ENCODE assay signal across 12 mouse cellular contexts in genomic region chr6:30652425-30653188, GRCm38 (mm10). TPM values are rescaled to one million over a fixed set of nuclear protein-coding genes. Genes with fewer than 3 reads are reported as not detected.
DNase-seq lines count a peak whose midpoint lies in the region; ATAC-seq and TF ChIP-seq lines count a peak whose summit lies in the region.
"Had no signal": no experiment of that assay in that cellular context is flagged by ENCODE, and none has a peak within 500 bp of the region (broad histone marks: within the 10 kb centered on the region; RNA-seq: fewer than 3 reads in every experiment).

No protein-coding gene starts in this region.

- DNase-seq in heart, postnatal 0 days (ENCODE audit: low spot score) = no peak
- no peak for DNase-seq in heart, postnatal 10 days
- no peak for DNase-seq in hindbrain, embryonic 14.5 days (ENCODE audit: low spot score)
- no peak for DNase-seq in retina, postnatal 1 day
- no peak for DNase-seq in natural killer cell, adult 2 months (ENCODE audit: low spot score in 2 of 2)
- DNase-seq: adrenal gland, postnatal 10 days; cerebellum, postnatal 25 days; layer of hippocampus, postnatal 36 days had no signal

- H3K36me3 ChIP-seq in heart, postnatal 0 days (replicated peaks; ENCODE audit: control insufficient read depth, insufficient read depth, low read length) = peaks cover 7% of the 10 kb centered on the region; the same call in 1 of the 2 replicates
- H3K36me3 ChIP-seq in embryonic facial prominence, embryonic 13.5 days = 0 out of 2 replicates have a peak, but pooled peaks cover 6% of the 10 kb centered on the region
- no peaks in the 10 kb centered on the region for H3K36me3 ChIP-seq in hindbrain, embryonic 14.5 days (replicated peaks; ENCODE audit: control insufficient read depth, insufficient read depth)
- H3K36me3 ChIP-seq in midbrain, embryonic 16.5 days (ENCODE audit: control insufficient read depth, insufficient read depth, low read length) = no peaks in the 10 kb centered on the region

- 64% methylated on average over 9 of the region's 9 CpGs for WGBS in heart, postnatal 0 days
- 31% methylated on average over 9 of the region's 9 CpGs for whole genome bisulfite sequencing in embryonic facial prominence, embryonic 13.5 days
- 52% methylated on average over 9 of the region's 9 CpGs for WGBS in hindbrain, embryonic 14.5 days
- 55% methylated on average over 9 of the region's 9 CpGs for WGBS in midbrain, embryonic 16.5 days

- no peak overlapping the region for H3K4me3 ChIP-seq in heart, postnatal 0 days (ENCODE audit: low read depth, low read length)
- H3K4me3 ChIP-seq in embryonic facial prominence, embryonic 13.5 days = no peak overlapping the region
- H3K4me3 ChIP-seq in hindbrain, embryonic 14.5 days (replicated peaks; ENCODE audit: low read length) = no peak overlapping the region
- H3K4me3 ChIP-seq in midbrain, embryonic 16.5 days (ENCODE audit: low read depth, low read length) = no peak overlapping the region

- ATAC-seq in heart, postnatal 0 days (ENCODE audit: insufficient read depth, low read depth) = peak; percentile 49; the same call in 1 of the 2 replicates
- no peak for ATAC-seq in embryonic facial prominence, embryonic 13.5 days (ENCODE audit: insufficient number of reproducible peaks, insufficient read depth, low FRiP score, low TSS enrichment, low read depth)
- no peak for ATAC-seq in hindbrain, embryonic 14.5 days (ENCODE audit: low FRiP score)
- ATAC-seq in midbrain, embryonic 16.5 days = no peak
- ATAC-seq in activated CD4-positive, CD25-positive, alpha-beta regulatory T cell, adult 4 months = no peak

- TF ChIP-seq EP300 in heart, postnatal 0 days (IDR thresholded peaks at IDR 0.05; ENCODE audit: low read depth) = no peak

- H3K9ac ChIP-seq in heart, postnatal 0 days (replicated peaks; ENCODE audit: low read depth, low read length) = no peak overlapping the region
- H3K9ac ChIP-seq in embryonic facial prominence, embryonic 13.5 days = no peak overlapping the region
- H3K9ac ChIP-seq in hindbrain, embryonic 14.5 days = no peak overlapping the region
- H3K9ac ChIP-seq in midbrain, embryonic 16.5 days (ENCODE audit: low read depth, low read length) = no peak overlapping the region

- TF ChIP-seq CTCF in heart, postnatal 0 days (IDR thresholded peaks at IDR 0.05; ENCODE audit: low read depth) = no peak

- no peaks in the 10 kb centered on the region for H3K27me3 ChIP-seq in heart, postnatal 0 days (ENCODE audit: control insufficient read depth, insufficient read depth, low read length)
- no peaks in the 10 kb centered on the region for H3K27me3 ChIP-seq in embryonic facial prominence, embryonic 13.5 days
- no peaks in the 10 kb centered on the region for H3K27me3 ChIP-seq in hindbrain, embryonic 14.5 days (ENCODE audit: control insufficient read depth, insufficient read depth, low read length)
- no peaks in the 10 kb centered on the region for H3K27me3 ChIP-seq in midbrain, embryonic 16.5 days (ENCODE audit: control insufficient read depth, insufficient read depth, low read depth, low read length)

- peak overlapping the region; percentile 68 for H3K27ac ChIP-seq in heart, postnatal 0 days (ENCODE audit: low read depth)
- H3K27ac ChIP-seq in embryonic facial prominence, embryonic 13.5 days = peak overlapping the region; percentile 78
- H3K27ac ChIP-seq in hindbrain, embryonic 14.5 days = peak overlapping the region; percentile 67
- peak overlapping the region; percentile 87 for H3K27ac ChIP-seq in midbrain, embryonic 16.5 days (ENCODE audit: low read length)

- peaks cover 10% of the 10 kb centered on the region for H3K4me1 ChIP-seq in heart, postnatal 0 days (ENCODE audit: control insufficient read depth, insufficient read depth)
- peaks cover 53% of the 10 kb centered on the region for H3K4me1 ChIP-seq in embryonic facial prominence, embryonic 13.5 days
- peaks cover 49% of the 10 kb centered on the region for H3K4me1 ChIP-seq in hindbrain, embryonic 14.5 days (replicated peaks; ENCODE audit: control insufficient read depth, insufficient read depth, low read length)
- peaks cover 41% of the 10 kb centered on the region for H3K4me1 ChIP-seq in midbrain, embryonic 16.5 days (ENCODE audit: control insufficient read depth, insufficient read depth, low read length)

- no peak overlapping the region for H3K4me2 ChIP-seq in heart, postnatal 0 days (ENCODE audit: low read depth, low read length)
- H3K4me2 ChIP-seq in embryonic facial prominence, embryonic 13.5 days = no peak overlapping the region
- H3K4me2 ChIP-seq in hindbrain, embryonic 14.5 days (replicated peaks) = no peak overlapping the region
- H3K4me2 ChIP-seq in midbrain, embryonic 16.5 days (ENCODE audit: low read length) = no peak overlapping the region

- no peaks in the 10 kb centered on the region for H3K9me3 ChIP-seq in heart, postnatal 0 days (replicated peaks; ENCODE audit: control insufficient read depth, low read length)
- H3K9me3 ChIP-seq in embryonic facial prominence, embryonic 13.5 days = no peaks in the 10 kb centered on the region
- H3K9me3 ChIP-seq in hindbrain, embryonic 14.5 days (ENCODE audit: control insufficient read depth, low read length) = no peaks in the 10 kb centered on the region
- H3K9me3 ChIP-seq in midbrain, embryonic 16.5 days (replicated peaks; ENCODE audit: control insufficient read depth, low read length, poor library complexity, severe bottlenecking) = no peaks in the 10 kb centered on the region

- intact Hi-C loops in heart, postnatal 10 days (cut with DNase I) = no loop called here

RNA-seq across cellular contexts. Expression of gene Cpa1, which starts 13.6 kb away (rescaled TPM):
- total RNA-seq in heart, postnatal 0 days (2014; rRNA removed; ENCODE audit: low replicate concordance) = 11.5 and 16.8 TPM in 2 replicates
- 4.4 and 6.2 TPM in 2 replicates for polyA plus RNA-seq in heart, postnatal 0 days (2015; fragmentation: Nextera tagmentation; extraction: Ambion mirVana)
- total RNA-seq in heart, postnatal 10 days (2021) = 1 to 10 TPM; 3.2 to 3.4 TPM
- 0.34 and 0.87 TPM in 2 replicates for polyA plus RNA-seq in embryonic facial prominence, embryonic 13.5 days (2015; fragmentation: Nextera tagmentation; extraction: Ambion mirVana)
- polyA plus RNA-seq in hindbrain, embryonic 14.5 days (2014; fragmentation: Nextera tagmentation; extraction: Ambion mirVana) = 0.78 and 0.96 TPM in 2 replicates
- 0.90 and 0.91 TPM in 2 replicates for polyA plus RNA-seq in midbrain, embryonic 16.5 days (2015; fragmentation: Nextera tagmentation; extraction: Ambion mirVana)
- polyA plus RNA-seq in activated CD4-positive, CD25-positive, alpha-beta regulatory T cell, adult 4 months (2017; shearing (Covaris generic)) = not detected
- total RNA-seq: gastrocnemius, adult 18-20 months; layer of hippocampus, postnatal 36 days had no signal

RNA-seq across cellular contexts. Expression of gene Cep41, which starts 40.9 kb away (rescaled TPM):
- 1.7 and 4.7 TPM in 2 replicates for total RNA-seq in heart, postnatal 0 days (2014; rRNA removed; ENCODE audit: low replicate concordance)
- polyA plus RNA-seq in heart, postnatal 0 days (2015; fragmentation: Nextera tagmentation; extraction: Ambion mirVana) = 5.7 and 7.5 TPM in 2 replicates
- 1 to 10 TPM; 2.3 to 4.1 TPM for total RNA-seq in heart, postnatal 10 days (2021)
- 23.4 and 23.9 TPM in 2 replicates for polyA plus RNA-seq in embryonic facial prominence, embryonic 13.5 days (2015; fragmentation: Nextera tagmentation; extraction: Ambion mirVana)
- polyA plus RNA-seq in hindbrain, embryonic 14.5 days (2014; fragmentation: Nextera tagmentation; extraction: Ambion mirVana) = 12.2 and 13.7 TPM in 2 replicates
- polyA plus RNA-seq in midbrain, embryonic 16.5 days (2015; fragmentation: Nextera tagmentation; extraction: Ambion mirVana) = 13.2 and 17.1 TPM in 2 replicates
- polyA plus RNA-seq in activated CD4-positive, CD25-positive, alpha-beta regulatory T cell, adult 4 months (2017; shearing (Covaris generic)) = 1 to 10 TPM; 7.4 to 7.7 TPM

RNA-seq across cellular contexts. Expression of gene Cpa5, which starts 41.8 kb away (rescaled TPM):
- total RNA-seq in heart, postnatal 0 days (2014; rRNA removed; ENCODE audit: low replicate concordance) = 0.46 and 1.6 TPM in 2 replicates
- polyA plus RNA-seq in heart, postnatal 0 days (2015; fragmentation: Nextera tagmentation; extraction: Ambion mirVana) = 0.32 and 0.67 TPM in 2 replicates
- total RNA-seq in heart, postnatal 10 days (2021) = not detected
- polyA plus RNA-seq in embryonic facial prominence, embryonic 13.5 days (2015; fragmentation: Nextera tagmentation; extraction: Ambion mirVana) = 0.12 and 0.28 TPM in 2 replicates
- 0.16 and 0.17 TPM in 2 replicates for polyA plus RNA-seq in hindbrain, embryonic 14.5 days (2014; fragmentation: Nextera tagmentation; extraction: Ambion mirVana)
- polyA plus RNA-seq in midbrain, embryonic 16.5 days (2015; fragmentation: Nextera tagmentation; extraction: Ambion mirVana) = not detected in 2 replicates
- polyA plus RNA-seq in activated CD4-positive, CD25-positive, alpha-beta regulatory T cell, adult 4 months (2017; shearing (Covaris generic)) = not detected
- total RNA-seq: adrenal gland, postnatal 10 days; gastrocnemius, adult 18-20 months; layer of hippocampus, postnatal 36 days had no signal
